Mouse (Mus musculus): ENCODE data around the gene Dock9. TPM values are rescaled to one million over a fixed set of nuclear protein-coding genes. Genes with fewer than 3 reads are reported as not detected.

Gene Dock9
- total RNA-seq (2021): 10 to 100 TPM; 21.6 to 27.8 TPM
- long read RNA-seq, experiment 1, partial matches to known transcripts: 0 of 2 reads
- long read RNA-seq, experiment 1, other reads (novel, unspliced or antisense): 2 of 2 reads
- long read RNA-seq, experiment 2, partial matches to known transcripts: 0 of 2 reads
- long read RNA-seq, experiment 2, other reads (novel, unspliced or antisense): 2 of 2 reads

DNA sequence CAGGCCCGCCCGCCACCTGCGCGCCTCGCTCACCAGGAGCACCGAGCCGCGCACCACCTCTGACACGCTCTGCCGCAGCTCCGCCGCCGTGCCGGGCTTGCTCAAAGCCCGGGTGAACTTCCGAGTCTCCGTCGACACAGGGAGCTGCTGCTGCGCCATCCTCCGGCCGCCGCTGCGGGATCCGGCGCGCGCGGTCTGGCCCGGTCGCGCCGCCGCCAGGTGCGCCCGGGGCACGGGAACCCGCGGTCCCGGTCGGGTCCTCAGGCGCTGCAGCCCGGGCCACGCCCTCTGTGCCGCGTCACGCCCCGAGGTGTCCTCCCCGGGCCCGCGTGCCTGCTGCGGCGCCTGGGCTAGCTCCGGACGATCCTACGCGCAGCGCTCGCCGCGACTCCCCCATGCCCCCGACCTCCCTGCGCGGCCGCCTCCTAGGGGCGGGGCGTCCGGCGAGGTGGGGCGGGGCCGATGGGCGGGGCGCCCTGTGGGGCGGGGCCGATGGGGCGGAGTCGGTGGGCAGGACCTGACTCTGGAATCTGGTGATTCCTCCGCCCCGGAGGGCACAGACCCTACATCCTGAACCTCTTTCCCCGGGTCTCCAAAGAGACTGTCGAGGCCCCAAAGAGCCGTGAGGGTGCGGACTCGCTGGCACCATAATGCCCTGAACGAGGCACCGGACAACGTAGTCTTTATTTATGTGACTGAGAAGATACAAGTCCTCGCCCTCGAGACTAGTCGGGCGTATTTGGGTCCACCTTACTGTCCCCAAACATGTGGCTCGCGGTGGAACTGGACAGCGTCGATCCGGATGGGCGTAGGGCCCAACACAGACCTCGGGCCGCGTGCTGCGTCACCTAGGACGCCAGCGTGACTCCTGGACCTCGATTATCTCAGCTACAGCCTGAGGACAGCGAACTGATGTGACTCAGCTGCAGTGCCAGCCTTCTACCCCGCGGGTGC lies at the start of gene Dock9:
Gene Dock9 (minus strand): TSS at position 381 of the 954 bp plus-strand sequence.
- DNase-seq: peak; percentile 88 to 94

- no peak for DNase-seq
Observed at GRCm38 (mm10) chr14:121844486-121844885, 46.8 kb upstream of the Dock9 start.

DNA sequence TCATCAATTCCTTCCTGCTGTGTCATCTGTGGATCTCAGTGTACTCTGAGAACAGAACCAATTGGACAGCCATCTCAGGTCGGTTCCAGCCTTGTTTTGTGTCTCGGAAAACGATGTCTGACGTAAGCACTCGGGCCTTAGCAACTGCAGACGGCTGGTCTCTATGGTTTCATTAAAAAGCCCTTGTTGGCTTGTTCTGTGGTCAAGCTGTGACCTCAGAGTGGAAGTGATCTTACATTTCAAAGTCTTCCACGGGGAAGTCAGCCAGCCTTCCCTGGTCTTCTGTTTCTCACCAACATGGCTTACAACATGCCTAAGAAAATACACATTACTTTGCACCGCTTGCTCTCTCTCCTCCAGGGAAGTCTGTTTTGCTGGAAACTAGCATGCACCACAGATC lies 42.6 kb upstream of the Dock9 start:
- DNase-seq: no peak

- no peak for DNase-seq
Observed at GRCm38 (mm10) chr14:121838161-121838560, 40.5 kb upstream of the Dock9 start.

GRCm38 (mm10) chr14:121833001-121833520 lies 35.4 kb upstream of the Dock9 start:
- DNase-seq: no peak

- DNase-seq: no peak
Observed at GRCm38 (mm10) chr14:121829816-121830442, 32.3 kb upstream of the Dock9 start.

DNA sequence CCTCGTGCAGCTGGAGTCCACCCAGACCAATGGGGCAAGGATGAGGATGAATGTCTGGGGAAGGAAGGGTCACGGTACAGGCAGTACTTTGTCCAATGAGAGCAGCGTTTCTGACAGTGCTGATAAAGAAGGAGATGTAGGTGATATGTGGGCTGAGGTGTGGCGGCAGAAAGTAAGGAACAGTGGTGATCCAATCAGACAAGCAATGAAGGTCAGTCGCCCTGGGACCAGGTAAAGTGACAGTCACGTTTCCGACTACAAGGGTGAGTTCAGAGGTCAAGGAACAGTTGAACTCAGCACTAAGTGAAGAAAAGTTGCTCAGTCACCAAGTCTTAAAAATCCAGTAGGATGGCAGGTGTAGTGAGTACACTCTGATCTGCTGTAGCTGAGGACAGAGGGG lies 29.5 kb upstream of the Dock9 start:
- DNase-seq: no peak

GRCm38 (mm10) chr14:121825521-121826445 lies 28.1 kb upstream of the Dock9 start:
- DNase-seq: peak; percentile 61 to 64

DNA sequence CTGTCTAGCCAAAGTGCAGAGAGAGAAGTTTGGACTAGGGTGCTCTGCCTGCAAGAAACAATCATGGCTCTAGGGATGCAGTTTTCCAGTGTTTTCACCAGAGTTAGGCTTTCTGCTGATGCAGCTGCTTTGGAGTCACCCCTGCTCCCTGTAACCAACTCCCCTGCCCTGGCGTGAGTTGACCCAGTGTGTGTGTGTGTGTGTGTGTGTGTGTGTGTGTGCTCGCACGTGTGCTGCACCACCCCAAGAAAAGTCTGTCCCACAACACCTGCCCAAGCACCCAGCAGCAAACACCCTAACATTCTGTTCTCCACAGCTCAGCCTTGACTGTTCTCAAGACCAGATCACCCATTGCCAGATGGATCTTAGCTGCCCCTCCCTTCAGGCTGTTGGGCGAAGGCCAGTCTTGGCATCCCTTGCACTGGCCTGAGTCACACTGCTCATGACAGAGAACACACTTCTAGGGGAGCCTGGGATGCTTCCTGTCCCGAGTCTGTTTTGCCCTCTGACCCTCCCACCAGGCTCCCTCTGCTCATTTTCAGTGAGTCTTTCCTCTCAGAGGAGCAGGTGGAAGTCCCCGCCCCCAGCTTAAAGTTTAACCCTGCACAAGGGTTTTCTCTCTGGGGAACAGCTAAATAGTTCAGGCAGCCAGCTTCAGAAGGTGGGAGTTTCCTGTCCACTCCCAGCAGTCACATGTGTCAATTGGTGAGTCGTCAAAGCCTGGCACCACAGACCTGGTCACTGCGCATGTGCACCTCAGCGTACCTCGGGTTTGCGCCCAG lies 26.9 kb upstream of the Dock9 start:
- DNase-seq: peak; percentile 81 to 92

DNA sequence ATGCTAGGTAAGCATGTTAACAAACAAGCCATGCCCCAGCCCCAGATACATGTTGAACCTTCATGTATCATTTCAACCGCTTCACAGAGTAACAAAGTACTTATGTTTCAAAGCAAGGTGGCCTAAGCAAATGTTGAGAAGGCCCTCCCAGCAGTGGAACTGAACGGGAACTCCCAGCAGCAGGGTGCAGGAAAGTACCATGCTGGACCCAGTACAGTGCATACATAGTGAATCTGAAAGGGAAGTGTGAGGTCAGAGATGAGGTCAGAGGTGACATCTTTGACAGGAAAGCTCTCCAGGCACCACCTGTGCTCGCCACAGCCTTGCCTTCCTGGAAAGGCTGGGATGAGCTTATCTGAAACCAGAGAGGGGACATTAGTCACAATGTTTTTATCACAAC lies 25.4 kb upstream of the Dock9 start:
- DNase-seq: peak; percentile 19 to 58

GRCm38 (mm10) chr14:121822506-121822905 lies 24.9 kb upstream of the Dock9 start:
- DNase-seq: no peak

GRCm38 (mm10) chr14:121806791-121807190 lies 9.2 kb upstream of the Dock9 start:
- DNase-seq: peak in 1 of 2 experiments; percentile 46

DNA sequence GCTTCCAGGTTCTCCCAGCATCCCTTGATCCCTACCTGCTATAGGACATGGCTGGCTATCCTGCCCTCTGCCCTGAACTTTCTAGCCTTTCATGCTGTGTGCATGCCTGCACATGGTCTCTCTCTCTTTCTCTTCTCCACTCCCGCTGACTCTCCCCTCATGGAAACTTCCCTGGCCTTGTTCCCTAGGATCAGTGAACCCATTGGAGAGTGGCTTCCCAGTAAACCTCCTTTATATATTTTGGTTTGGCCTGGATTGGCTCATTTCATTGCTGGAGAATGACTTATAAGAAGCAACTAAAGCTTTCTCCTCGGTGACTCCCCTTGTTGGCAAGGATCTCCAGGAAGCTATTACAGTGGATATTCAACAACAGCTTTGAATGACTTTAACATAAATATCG lies 8.7 kb upstream of the Dock9 start:
- DNase-seq: no peak

DNA sequence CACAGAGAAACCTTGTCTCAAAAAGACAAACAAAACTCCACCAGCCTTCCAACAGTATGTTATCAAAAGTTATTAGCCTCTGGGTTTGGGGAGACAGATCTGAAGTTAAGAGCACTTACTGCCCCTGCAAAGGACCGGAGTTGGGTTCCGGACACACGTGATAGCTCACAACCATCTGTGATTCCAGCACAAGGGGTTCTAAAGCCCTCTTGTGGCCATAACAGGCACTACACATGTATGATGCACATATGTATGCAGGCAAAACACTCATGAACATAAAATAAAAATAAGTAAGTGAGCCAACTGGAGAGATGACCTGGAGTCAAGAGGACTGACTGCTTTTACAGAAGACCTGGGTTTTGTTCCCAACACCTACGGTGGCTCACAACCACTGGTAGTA lies 6.8 kb upstream of the Dock9 start:
- DNase-seq: no peak

- DNase-seq: peak in 1 of 2 experiments; percentile 35
Observed at GRCm38 (mm10) chr14:121800962-121801361, 3.3 kb upstream of the Dock9 start.

DNA sequence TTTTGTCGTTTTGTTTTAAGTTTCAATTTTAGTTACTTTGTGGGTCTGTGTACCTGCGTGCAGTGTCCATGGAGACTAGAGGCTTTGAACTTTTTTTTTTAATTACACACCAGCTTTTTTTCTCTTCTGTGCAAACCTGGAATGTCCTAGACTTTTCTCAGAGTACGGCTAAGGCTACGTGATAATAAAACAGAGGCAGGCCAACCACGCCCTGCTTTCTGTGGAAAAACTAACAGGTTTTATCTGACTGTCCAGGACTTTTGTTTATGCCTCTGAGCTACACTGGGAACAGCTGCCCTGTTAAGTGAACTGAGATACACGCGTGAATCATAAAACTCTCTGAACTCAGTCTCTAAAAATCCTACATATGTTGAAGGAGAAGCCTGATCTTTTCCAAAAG lies 1.5 kb upstream of the Dock9 start:
- peak in 1 of 2 experiments; percentile 23 for DNase-seq

DNA sequence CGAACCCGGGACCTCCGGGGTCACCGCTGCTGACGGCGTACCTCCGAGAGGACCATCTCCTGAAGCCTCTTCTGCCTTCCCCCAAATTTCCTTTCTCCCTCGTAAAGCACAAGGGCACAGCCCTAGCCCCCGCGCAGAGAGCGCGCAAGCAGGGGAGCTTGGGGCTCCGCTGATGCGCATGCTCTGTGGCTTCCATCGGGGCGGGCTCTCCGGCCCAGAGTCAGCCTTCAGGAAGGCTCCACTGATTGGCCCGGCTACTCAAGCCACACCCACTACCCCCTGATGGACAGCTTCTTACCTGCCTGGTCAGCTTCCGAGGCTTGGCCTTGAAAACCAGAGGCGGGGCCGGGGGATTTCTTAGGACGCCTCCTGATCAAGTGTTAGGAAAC lies 768 bp upstream of the Dock9 start:
- peak; percentile 90 to 95 for DNase-seq

DNA sequence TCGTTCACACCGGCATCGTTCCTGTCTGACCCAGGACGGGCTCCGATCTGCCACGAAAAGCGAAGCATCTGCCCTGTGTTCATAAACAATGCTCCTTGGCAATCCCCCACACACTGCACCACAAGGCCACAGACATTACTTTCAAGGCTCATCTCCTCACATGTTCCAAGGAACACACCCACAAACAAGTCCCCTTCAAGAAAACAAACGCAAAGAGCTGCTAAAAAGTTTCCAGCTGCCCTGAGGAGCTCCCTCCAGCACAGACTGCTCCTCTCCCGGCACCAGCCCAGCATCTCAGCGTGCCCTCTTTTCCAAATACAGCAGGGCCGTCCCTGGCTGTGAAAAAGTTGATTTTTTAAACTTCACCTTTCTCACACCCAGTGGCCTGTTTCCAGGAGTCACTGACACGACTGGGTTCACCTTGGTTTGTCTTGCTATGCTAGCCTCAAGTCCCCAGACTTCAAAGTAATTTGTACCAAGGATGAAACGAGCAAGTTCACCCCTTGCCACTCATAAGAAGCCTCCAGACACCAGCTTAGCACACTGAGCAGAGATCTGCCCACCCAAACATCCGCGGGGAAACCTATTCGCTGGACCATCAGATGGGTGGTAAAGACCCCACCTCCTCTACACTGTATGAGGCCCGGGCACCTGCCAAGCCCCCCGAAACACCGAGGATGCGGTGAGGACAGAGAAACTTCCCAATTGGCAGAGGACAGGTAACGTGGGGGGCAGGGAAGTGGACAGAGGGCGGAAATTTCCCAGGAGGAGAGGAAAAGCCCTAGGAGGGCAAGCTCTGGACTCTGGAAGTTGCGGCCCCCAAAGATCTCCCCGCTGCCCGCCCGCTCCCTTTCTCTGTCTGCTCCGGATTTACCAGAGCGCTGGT lies 823 bp downstream of the Dock9 start:
- peak in 1 of 2 experiments; percentile 47 for DNase-seq

DNA sequence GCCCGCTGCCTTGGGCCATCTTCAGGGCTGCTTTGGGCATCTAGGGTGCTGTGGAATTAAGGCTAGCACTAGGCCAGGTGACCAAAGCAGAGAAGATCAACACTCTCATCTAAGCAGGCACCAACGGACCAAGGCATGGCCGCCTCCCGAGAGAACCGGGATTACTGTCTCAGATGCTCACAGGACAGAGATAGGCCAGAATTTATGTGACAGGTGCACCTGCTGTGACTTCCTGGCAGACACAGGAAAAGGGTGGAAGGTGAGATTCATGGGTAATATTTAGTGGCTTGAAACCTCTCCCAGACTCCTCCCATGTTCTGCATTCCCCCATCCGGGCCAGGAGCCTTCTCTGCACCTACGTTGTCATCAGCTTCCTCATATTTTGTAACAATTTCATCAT lies 2.1 kb downstream of the Dock9 start:
- no peak for DNase-seq

DNA sequence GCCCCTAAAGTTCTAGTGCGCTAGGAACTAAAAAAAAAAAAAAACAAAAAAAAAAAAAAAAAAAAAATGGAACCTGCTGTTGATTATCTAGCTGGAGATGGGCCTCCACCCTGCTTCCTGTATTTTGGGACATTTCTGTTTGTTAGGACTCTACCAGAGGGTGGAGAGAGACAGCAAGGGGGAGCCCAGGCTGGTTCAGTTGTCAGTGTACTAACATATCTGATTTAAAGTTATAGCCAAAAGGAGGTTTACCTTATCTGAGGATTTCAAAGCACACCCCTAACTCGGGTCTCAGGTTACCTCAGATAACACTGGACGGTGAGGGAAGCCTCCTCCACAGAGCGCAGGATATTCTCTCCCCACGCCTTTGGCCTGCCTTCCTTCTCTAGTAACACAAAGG lies 4.0 kb downstream of the Dock9 start:
- DNase-seq: peak; percentile 32 to 54
